Mouse (Mus musculus) spleen, adult 2 months (tissue): ENCODE results near the gene Hist1h4h.

Experiments
- CTCF ChIP-seq: fragments of 200-500 bp; IDR thresholded peaks from 2 replicates; pipeline ENCODE4 v1.5.1; 2011; ENCODE audit warnings: mild to moderate bottlenecking, inconsistent platforms; ENCODE audit not compliant: insufficient read depth, insufficient read length, insufficient replicate concordance; ENCODE audit errors: extremely low read depth
- POLR2A ChIP-seq: fragments of 200-500 bp; IDR thresholded peaks from 2 replicates; pipeline ENCODE4 v1.6.1; 2011; ENCODE audit warnings: low read depth, low read length, inconsistent platforms

- TF ChIP-seq CTCF (no peak), POLR2A (no peak)
Observed at GRCm38 (mm10) chr13:23562699-23563462, 32.0 kb downstream of the Hist1h4h start.
